Mouse (Mus musculus): Measurements from ENCODE around the gene Steap4.

DNA sequence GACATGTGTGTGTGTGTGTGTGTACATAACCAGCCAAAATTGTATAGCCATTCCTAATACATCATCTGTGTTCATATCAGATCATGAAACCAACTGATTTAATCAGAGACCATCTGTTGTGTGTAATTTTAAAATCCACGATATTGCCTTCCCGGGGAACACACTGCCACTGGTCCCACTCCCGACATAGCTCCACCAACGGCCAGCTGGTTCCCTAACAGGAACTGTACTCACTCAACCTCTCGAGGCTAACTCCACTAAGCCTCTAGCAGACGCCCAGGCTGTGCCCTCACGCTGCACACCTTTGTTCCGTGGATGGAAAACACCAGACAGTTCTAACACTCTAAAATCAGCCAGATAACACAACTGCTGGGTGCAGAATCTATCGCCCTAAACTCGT is 40.2 kb downstream of the Steap4 start:
- no peak for TF ChIP-seq CTCF (IDR thresholded peaks at IDR 0.05; ENCODE audit: extremely low read depth, insufficient read depth, low read length)
- no peak for TF ChIP-seq POLR2A (IDR thresholded peaks at IDR 0.05; ENCODE audit: extremely low read depth, insufficient read depth, low read length)
